Comparison of ENCODE assay signal across 8 mouse cellular contexts in genomic region chr1:136570298-136570653, GRCm38 (mm10). TPM values are rescaled to one million over a fixed set of nuclear protein-coding genes. Genes with fewer than 3 reads are reported as not detected.
DNase-seq lines count a peak whose midpoint lies in the region; ATAC-seq and TF ChIP-seq lines count a peak whose summit lies in the region.

No protein-coding gene starts in this region.

- no peak for ATAC-seq in hindbrain, embryonic 14.5 days (ENCODE audit: low FRiP score)
- ATAC-seq in megakaryocyte-erythroid progenitor cell, adult 5-6 weeks (replicated peaks; ENCODE audit: low FRiP score, low TSS enrichment, poor library complexity, severe bottlenecking) = peak; percentile 63

- TF ChIP-seq POLR2A in testis, adult 2 months (IDR thresholded peaks at IDR 0.05; ENCODE audit: control insufficient read depth, low read depth, low read length) = no peak

- no peaks in the 10 kb centered on the region for H3K36me3 ChIP-seq in testis, adult 2 months (ENCODE audit: control insufficient read depth, insufficient read depth, low read length)
- H3K36me3 ChIP-seq in hindbrain, embryonic 14.5 days (replicated peaks; ENCODE audit: control insufficient read depth, insufficient read depth) = no peaks in the 10 kb centered on the region

- H3K9me3 ChIP-seq in hindbrain, embryonic 14.5 days (ENCODE audit: control insufficient read depth, low read length) = no peaks in the 10 kb centered on the region

- peak overlapping the region; percentile 53 for H3K4me3 ChIP-seq in testis, adult 2 months (ENCODE audit: control insufficient read depth, low read depth, low read length)
- H3K4me3 ChIP-seq in hindbrain, embryonic 14.5 days (replicated peaks; ENCODE audit: low read length) = peak overlapping the region; percentile 14; the same call in 1 of the 2 replicates

- H3K27me3 ChIP-seq in testis, adult 2 months (ENCODE audit: control insufficient read depth, insufficient read depth, low read length) = no peaks in the 10 kb centered on the region
- 0 out of 2 replicates have a peak, but pooled peaks cover 8% of the 10 kb centered on the region for H3K27me3 ChIP-seq in hindbrain, embryonic 14.5 days (ENCODE audit: control insufficient read depth, insufficient read depth, low read length)

- H3K4me1 ChIP-seq in testis, adult 2 months (ENCODE audit: control insufficient read depth, insufficient read depth, low read length) = peaks cover 10% of the 10 kb centered on the region
- H3K4me1 ChIP-seq in hindbrain, embryonic 14.5 days (replicated peaks; ENCODE audit: control insufficient read depth, insufficient read depth, low read length) = peaks cover 6% of the 10 kb centered on the region

- 6% methylated on average over 13 of the region's 13 CpGs for WGBS in hindbrain, embryonic 14.5 days

- H3K9ac ChIP-seq in hindbrain, embryonic 14.5 days = no peak overlapping the region

- no peak overlapping the region for H3K27ac ChIP-seq in testis, adult 2 months (ENCODE audit: control insufficient read depth, insufficient read depth, low read depth, low read length)
- H3K27ac ChIP-seq in hindbrain, embryonic 14.5 days = no peak overlapping the region

- DNase-seq in testis, postnatal 14 days (ENCODE audit: low spot score) = no peak
- no peak for DNase-seq in hindbrain, embryonic 14.5 days (ENCODE audit: low spot score)
- no peak for DNase-seq in natural killer cell, adult 2 months (ENCODE audit: low spot score in 2 of 2)
- no peak for DNase-seq in frontal cortex, postnatal 10 days (ENCODE audit: low spot score in 2 of 2)
- DNase-seq in thymus, postnatal 4 days = no peak
- no peak for DNase-seq in lung, postnatal 4 days

- peak overlapping the region; percentile 45 for H3K4me2 ChIP-seq in hindbrain, embryonic 14.5 days (replicated peaks)

- no peak for TF ChIP-seq CTCF in testis, adult 2 months (IDR thresholded peaks at IDR 0.05; ENCODE audit: control insufficient read depth, insufficient read depth, insufficient replicate concordance, low read depth, low read length)

RNA-seq across cellular contexts. Expression of gene Zfp281, which starts 54.4 kb away (rescaled TPM):
- 2.0 and 2.3 TPM in 2 replicates for polyA plus RNA-seq in testis, adult 2 months (2012; rRNA removed)
- polyA plus RNA-seq in hindbrain, embryonic 14.5 days (2014; fragmentation: Nextera tagmentation; extraction: Ambion mirVana) = 23.4 and 24.6 TPM in 2 replicates
- total RNA-seq in megakaryocyte-erythroid progenitor cell, adult 5-6 weeks (2014; fragmentation: Nextera tagmentation) = 18.6 and 20.3 TPM in 2 replicates
- total RNA-seq in megakaryocyte-erythroid progenitor cell, adult 5-6 weeks (2017) = 25.2 and 29.7 TPM in 2 replicates
